Mouse (Mus musculus) liver, adult 2 months (tissue): ENCODE measurements around the gene Slc7a5. TPM values are rescaled to one million over a fixed set of nuclear protein-coding genes. Genes with fewer than 3 reads are reported as not detected.

Source experiments
- DNase-seq: peaks from one replicate; pipeline ENCODE4 v3.0.0-alpha.2; 2011; ENCODE audit warnings: low read depth, low spot score; ENCODE audit errors: extremely low read depth
- H3K27ac ChIP-seq: fragments of 200-500 bp; replicated peaks from 2 replicates; pipeline ENCODE4 v1.5.1; 2012; ENCODE audit warnings: low read depth, mild to moderate bottlenecking, control low read depth, inconsistent platforms, low read length; ENCODE audit not compliant: insufficient read depth
- H3K27me3 ChIP-seq: fragments of 200-500 bp; 2 replicates; pipeline ENCODE4 v1.6.1; 2012; ENCODE audit warnings: mild to moderate bottlenecking, moderate library complexity, low read length, inconsistent platforms; ENCODE audit not compliant: control insufficient read depth, insufficient read depth
- H3K36me3 ChIP-seq: fragments of 200-500 bp; 2 replicates; pipeline ENCODE4 v1.6.1; 2012; ENCODE audit warnings: low read length, inconsistent platforms; ENCODE audit not compliant: control insufficient read depth, insufficient read depth
- H3K4me1 ChIP-seq: fragments of 200-500 bp; 2 replicates; pipeline ENCODE4 v1.6.1; 2011; ENCODE audit warnings: low read length; ENCODE audit not compliant: control insufficient read depth, insufficient read depth
- H3K4me3 ChIP-seq: fragments of 200-500 bp; 2 replicates; pipeline ENCODE4 v1.5.1; 2011; ENCODE audit warnings: low read depth, mild to moderate bottlenecking, control low read depth, low read length, moderate library complexity; ENCODE audit not compliant: insufficient read depth
- H3K79me2 ChIP-seq: fragments of 200-500 bp; 2 replicates; pipeline ENCODE4 v1.6.1; 2012; ENCODE audit warnings: inconsistent platforms, mild to moderate bottlenecking, low read length, moderate library complexity; ENCODE audit not compliant: control insufficient read depth, insufficient read depth
- H3K9ac ChIP-seq: fragments of 200-500 bp; 2 replicates; pipeline ENCODE4 v1.6.1; 2012; ENCODE audit warnings: low read depth, mild to moderate bottlenecking, control low read depth, inconsistent platforms, low read length
- CTCF ChIP-seq: fragments of 200-500 bp; IDR thresholded peaks from 2 replicates; pipeline ENCODE4 v1.5.1; 2011; ENCODE audit warnings: low read depth, low read length, control low read depth
- POLR2A ChIP-seq: fragments of 200-500 bp; IDR thresholded peaks from 2 replicates; pipeline ENCODE4 v1.6.1; 2011; ENCODE audit warnings: low read length, control low read depth; ENCODE audit not compliant: insufficient read depth; ENCODE audit errors: extremely low read depth
- WGBS: fragments of 180-500 bp; shearing (Covaris S2); methylation state at CpG from one replicate; pipeline ENCODE4 v1.1.7; 2018; 5-methylcytosine and 5-hydroxymethylcytosine counted together
- polyA plus RNA-seq: library from polyadenylated mRNA; depleted of rRNA; stranded (reverse); fragments of >200 nt; gene quantifications from 2 replicates; pipeline ENCODE4 v1.2.3, GENCODE M21; 2012
- total RNA-seq: library from RNA; depleted of rRNA; stranded (reverse); fragments of >200 nt; gene quantifications from 2 replicates; pipeline ENCODE4 v1.2.3, GENCODE M21; 2014

Gene Slc7a5
- total and polyA plus RNA-seq, 2 experiments: 1.1 to 4.5 TPM

DNA sequence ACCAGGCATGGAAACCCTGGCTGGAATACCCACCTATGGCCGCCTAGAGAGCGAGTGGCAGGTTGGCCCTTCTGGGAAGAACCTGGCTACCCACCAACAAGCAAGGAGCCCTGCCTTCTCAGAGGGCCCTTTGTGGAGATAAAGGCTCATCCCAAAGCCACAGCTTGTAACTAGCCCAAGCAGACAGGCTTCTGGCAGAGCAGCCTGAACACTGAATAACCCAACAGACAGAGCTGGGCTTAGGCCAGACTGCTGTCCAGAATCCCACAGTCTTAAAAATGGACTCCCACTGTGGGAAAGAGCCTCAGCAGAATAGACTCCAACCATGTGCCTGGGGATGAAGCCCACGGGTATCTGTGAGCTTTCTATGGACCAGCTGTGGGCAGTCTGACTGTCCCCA lies 23.3 kb downstream of the Slc7a5 start:
- H3K4me3 ChIP-seq: no peak overlapping the region
- H3K9ac ChIP-seq: no peak overlapping the region
- no peaks in the 10 kb centered on the region; the same call in 1 of the 2 replicates for H3K36me3 ChIP-seq
- no peak for TF ChIP-seq CTCF
- no peak for TF ChIP-seq POLR2A
- H3K27me3 ChIP-seq: no peaks in the 10 kb centered on the region
- no peaks in the 10 kb centered on the region for H3K79me2 ChIP-seq
- no peak overlapping the region for H3K27ac ChIP-seq
- WGBS: 92% methylated on average over 3 of the region's 3 CpGs
- H3K4me1 ChIP-seq: no peaks in the 10 kb centered on the region
- no peak for DNase-seq

- Histone ChIP-seq H3K9ac (no peak overlapping the region), H3K36me3 (no peaks in the 10 kb centered on the region; the same call in 1 of the 2 replicates), H3K27ac (no peak overlapping the region), H3K27me3 (no peaks in the 10 kb centered on the region), H3K79me2 (no peaks in the 10 kb centered on the region), H3K4me1 (no peaks in the 10 kb centered on the region), H3K4me3 (no peak overlapping the region)
- no peak for DNase-seq
- TF ChIP-seq CTCF: no peak
- TF ChIP-seq POLR2A: no peak
- WGBS: 94% methylated on average over 5 of the region's 5 CpGs
Measured at GRCm38 (mm10) chr8:121881921-121882320, 25.6 kb downstream of the Slc7a5 start.

DNA sequence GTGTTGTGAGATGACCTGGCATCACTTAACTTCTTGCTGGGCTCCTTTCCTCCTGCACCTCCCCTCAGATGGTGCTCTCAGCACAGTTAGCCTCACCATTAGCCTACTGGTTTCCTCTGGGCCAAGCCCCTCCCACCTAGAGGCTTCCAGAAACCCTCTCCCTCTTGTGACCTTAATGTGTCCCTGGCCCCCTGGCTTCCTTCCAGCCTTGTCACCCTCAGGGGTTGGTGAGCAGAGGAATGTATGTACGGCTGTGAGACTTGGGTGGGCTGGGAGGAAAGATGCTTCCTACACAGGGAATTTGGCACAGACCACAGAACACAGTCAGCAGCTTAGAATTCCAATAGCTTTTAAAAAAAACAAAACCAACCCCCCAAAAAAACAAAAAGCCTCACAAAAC lies 26.7 kb downstream of the Slc7a5 start:
- Histone ChIP-seq H3K79me2 (no peaks in the 10 kb centered on the region), H3K27ac (no peak overlapping the region), H3K27me3 (no peaks in the 10 kb centered on the region), H3K4me3 (no peak overlapping the region), H3K4me1 (no peaks in the 10 kb centered on the region), H3K36me3 (no peaks in the 10 kb centered on the region; the same call in 1 of the 2 replicates), H3K9ac (no peak overlapping the region)
- TF ChIP-seq POLR2A: no peak
- no peak for TF ChIP-seq CTCF
- DNase-seq: no peak
- WGBS: 81% methylated on average over 1 of the region's 1 CpGs

DNA sequence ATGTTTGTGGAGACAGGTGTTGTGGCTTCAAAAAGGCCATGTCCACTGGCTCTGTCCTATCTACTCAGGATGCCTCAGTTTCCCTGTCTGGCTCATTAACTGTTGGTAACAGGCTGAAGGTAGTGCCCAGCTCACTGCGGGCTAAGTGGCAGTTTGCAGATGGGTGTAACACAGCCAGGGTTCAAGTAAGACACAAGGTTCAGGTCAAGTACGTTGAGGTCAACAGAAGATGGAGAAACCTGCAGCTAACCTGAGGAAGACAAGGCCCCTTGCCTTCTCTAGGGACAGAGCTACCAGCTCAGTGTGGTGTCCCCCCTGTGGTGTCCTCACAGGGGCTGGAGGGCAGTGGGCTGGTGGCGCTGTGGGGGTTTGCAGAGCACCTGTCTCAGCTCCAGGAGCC lies 27.8 kb downstream of the Slc7a5 start:
- no peak for DNase-seq
- TF ChIP-seq CTCF (no peak), POLR2A (no peak)
- Histone ChIP-seq H3K27me3 (no peaks in the 10 kb centered on the region), H3K4me3 (no peak overlapping the region), H3K27ac (no peak overlapping the region), H3K79me2 (no peaks in the 10 kb centered on the region), H3K4me1 (no peaks in the 10 kb centered on the region), H3K36me3 (no peaks in the 10 kb centered on the region), H3K9ac (no peak overlapping the region)
- 89% methylated on average over 3 of the region's 3 CpGs for whole genome bisulfite sequencing

DNA sequence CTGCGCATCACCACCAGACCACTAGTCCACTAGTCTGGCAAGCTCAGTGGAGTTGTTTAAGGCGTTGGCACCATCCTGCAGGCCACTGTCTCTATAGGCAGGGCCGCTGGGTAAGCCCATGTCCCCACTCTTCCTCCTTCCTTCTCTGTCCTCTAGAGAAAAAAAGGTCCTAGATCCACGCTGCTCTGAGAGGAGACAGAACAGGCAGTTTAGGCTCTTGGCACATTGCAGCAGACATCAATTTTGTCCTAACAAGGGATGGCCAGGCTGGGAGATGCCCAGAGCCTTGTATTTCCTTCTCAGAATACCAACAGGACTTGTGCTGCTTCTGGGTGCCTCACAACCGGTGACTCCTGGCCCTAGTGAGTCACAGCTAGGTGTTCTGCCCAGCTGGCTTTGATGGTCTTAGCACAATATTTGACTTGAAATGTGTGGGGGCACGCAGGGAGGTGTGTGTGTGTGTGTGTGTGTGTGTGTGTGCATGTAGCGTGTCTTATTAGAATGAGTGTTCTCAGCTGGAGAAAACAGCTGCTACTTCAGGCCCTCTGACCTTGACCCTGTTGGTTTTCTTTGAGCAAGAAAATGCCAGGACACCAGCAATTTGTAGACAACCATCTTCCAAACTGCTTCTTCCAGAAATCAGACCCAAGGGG lies 29.5 kb downstream of the Slc7a5 start:
- H3K36me3 ChIP-seq: no peaks in the 10 kb centered on the region
- TF ChIP-seq CTCF (no peak), POLR2A (no peak)
- WGBS: 93% methylated on average over 7 of the region's 7 CpGs
- H3K4me1 ChIP-seq: no peaks in the 10 kb centered on the region
- H3K27ac ChIP-seq: no peak overlapping the region
- DNase-seq: no peak
- no peak overlapping the region for H3K4me3 ChIP-seq
- H3K9ac ChIP-seq: no peak overlapping the region
- H3K27me3 ChIP-seq: no peaks in the 10 kb centered on the region
- no peaks in the 10 kb centered on the region for H3K79me2 ChIP-seq

DNA sequence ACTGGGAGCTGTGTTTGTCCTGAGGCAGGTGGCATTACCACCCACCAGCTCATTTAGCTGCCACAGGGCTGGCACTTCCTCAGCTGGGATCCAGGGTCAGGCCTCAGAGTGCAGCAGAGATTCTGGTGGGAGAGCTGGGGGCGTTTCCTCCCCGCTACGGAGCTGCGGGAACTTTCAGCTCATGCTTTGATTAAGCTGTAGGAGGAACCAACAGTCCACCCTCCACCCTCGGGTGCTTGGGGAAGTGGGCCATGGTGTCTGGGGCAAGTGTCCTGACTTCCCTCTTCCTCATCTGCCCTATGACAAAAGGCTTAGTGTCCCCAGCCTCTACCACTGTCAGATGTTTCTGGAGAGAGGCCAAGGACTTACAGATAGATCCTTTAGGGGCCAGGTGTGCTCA lies 30.3 kb downstream of the Slc7a5 start:
- no peaks in the 10 kb centered on the region for H3K36me3 ChIP-seq
- no peak overlapping the region for H3K4me3 ChIP-seq
- 72% methylated on average over 5 of the region's 5 CpGs for WGBS
- H3K27me3 ChIP-seq: no peaks in the 10 kb centered on the region
- H3K27ac ChIP-seq: no peak overlapping the region
- TF ChIP-seq CTCF (no peak), POLR2A (no peak)
- H3K9ac ChIP-seq: no peak overlapping the region
- no peaks in the 10 kb centered on the region for H3K4me1 ChIP-seq
- DNase-seq: no peak
- H3K79me2 ChIP-seq: no peaks in the 10 kb centered on the region
